Mouse (Mus musculus) testis, postnatal 14 days (tissue): ENCODE results near the gene Kif5c.

Experiments used
- DNase-seq: peaks from one replicate; pipeline ENCODE4 v3.0.0; 2021; ENCODE audit warnings: low spot score

Kif5c gene

DNA sequence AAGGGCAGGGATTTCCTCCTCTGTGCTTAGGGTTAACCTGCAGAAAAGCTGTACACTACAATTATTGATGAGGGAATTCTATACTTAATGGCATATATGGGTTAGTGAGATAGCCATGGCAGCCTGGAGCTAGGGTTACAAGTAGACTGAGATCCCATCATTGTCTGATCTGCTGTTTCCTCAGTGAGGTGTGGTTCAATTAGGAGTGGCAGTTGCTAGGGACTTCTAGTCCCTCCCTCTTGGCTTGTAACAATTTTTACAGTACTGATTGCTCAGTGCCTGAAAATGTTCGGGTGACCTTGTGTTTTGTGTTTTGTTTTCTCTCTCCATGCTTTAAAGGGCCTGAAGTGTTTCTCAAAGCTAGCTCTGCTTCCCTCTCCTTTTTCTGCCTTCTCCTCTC, 2.1 kb downstream of the Kif5c start:
- no peak for DNase-seq

- no peak for DNase-seq
Observed at GRCm38 (mm10) chr2:49625581-49625980, 6.5 kb downstream of the Kif5c start.

- no peak for DNase-seq
Observed at GRCm38 (mm10) chr2:49627611-49628010, 8.5 kb downstream of the Kif5c start.

- DNase-seq: no peak
Observed at GRCm38 (mm10) chr2:49628094-49628705, 9.1 kb downstream of the Kif5c start.

DNA sequence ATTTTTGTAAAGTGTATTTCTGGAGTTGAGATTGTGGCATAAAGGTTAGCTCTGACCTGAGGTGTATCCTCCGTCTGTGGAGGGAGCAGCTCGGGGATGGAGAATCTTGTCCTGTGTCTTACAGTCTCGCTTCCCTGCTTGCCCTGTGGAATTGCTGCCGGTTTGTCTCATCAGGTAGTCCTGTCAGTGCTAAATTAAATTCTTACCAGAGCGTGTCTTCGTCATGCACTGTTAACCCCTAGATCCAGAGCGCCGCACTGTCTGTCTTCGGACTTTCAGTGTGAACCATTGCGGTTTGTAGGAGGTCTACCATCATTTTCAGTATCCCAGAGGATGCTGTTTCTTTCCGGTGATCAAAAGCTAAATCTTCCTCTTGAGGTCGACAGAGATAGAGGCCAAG, 10.1 kb downstream of the Kif5c start:
- DNase-seq: no peak

DNA sequence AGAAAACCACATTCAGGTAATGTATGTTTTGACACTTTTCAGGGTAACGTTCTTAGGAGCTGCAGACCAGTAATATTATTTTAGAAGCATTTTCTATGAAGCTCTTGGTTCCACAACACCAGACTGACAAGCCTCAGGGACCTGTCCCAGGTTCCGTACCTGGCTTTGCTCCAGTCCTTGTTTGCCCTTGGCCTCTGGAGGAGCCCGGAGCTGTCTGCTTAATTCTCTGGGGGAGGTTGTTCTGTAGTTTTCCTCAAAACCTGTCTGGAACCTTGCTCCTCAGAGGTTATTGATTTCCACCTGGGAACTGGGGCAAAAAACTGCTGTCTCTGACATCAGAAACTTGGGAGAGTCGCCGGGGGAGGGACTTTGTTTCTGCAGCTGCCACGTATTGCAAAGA, 11.5 kb downstream of the Kif5c start:
- no peak for DNase-seq

GRCm38 (mm10) chr2:49633231-49633630, 14.1 kb downstream of the Kif5c start:
- DNase-seq: no peak

DNA sequence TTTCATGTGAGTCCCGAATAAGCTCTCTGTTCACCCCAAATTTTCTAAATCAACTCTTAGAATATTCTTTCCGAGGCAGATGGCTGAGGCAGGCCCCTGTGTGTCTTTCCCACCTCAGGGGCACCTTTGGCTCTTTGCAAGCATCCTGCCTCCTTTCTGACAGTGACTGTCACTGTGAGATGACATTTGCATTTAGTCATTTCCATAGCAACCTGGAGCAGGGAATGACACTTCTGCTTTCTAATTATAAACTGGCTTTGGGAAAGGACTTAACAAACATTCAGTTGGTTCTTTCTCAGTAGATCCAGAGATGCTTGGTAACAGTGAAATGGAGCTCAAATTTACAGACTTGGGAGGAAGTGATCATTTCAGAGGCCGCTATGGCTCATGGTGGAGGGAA, 23.7 kb downstream of the Kif5c start:
- DNase-seq: no peak

DNA sequence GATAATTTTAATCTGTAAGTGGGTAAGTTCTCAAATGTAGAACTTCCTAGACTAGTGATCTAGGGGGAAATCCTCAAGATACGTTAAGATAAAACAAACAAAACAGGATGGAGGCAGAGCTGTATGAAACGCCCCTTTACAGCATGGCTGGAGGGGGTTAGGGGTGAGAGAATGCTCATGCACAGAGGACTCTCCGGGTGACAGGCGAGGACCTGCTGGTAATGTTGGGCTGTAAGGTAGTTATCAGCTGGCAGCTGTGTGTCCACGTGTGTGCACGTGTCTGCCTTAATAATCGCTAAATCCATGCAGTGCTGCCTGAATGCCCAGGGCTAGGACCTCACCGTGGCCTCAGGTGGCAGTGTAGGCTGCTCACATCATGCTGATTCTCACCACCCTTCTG, 24.7 kb downstream of the Kif5c start:
- DNase-seq: no peak

DNA sequence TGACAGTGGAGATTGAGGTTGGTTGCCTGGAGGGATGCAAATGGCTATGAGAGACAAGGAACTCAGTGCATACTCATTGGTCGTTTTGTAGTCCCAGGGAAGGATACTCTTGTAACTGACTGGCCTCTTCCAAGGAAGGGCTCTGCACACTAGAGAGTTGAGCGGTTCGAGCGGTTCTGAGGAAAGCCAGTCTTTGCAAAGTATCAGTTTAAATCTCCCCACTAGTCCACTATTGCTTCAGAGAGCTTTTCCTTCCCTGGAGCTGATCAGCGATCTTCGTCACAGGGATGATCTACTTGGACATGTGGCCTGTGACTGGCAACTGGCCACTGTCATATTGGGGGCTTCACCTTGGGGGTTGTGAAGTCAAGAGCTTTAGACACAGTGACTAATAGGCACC, 28.5 kb downstream of the Kif5c start:
- no peak for DNase-seq

- no peak for DNase-seq
Observed at GRCm38 (mm10) chr2:49648344-49648743, 29.2 kb downstream of the Kif5c start.

DNA sequence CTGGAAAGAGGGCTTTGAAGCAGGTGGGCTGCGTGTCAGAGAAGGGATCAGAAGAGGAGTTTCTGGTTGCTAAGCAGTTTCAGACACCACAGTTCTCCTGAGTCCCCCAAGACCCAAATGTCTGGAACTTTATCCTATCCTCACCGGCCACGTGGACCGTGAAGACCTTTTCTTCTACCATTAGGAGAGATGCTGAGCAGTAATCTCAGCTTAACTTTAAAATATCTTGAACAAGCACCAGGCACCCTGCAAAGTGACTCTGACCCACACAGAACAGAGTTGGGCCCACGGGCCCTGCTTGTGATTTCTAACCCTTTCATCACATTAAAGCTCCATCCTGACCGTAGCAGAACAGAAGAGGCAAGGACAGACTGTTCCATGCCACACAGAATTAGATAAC, 29.7 kb downstream of the Kif5c start:
- DNase-seq: no peak

GRCm38 (mm10) chr2:49649211-49649610, 30.1 kb downstream of the Kif5c start:
- no peak for DNase-seq

- DNase-seq: no peak
Observed at GRCm38 (mm10) chr2:49651737-49652136, 32.6 kb downstream of the Kif5c start.

DNA sequence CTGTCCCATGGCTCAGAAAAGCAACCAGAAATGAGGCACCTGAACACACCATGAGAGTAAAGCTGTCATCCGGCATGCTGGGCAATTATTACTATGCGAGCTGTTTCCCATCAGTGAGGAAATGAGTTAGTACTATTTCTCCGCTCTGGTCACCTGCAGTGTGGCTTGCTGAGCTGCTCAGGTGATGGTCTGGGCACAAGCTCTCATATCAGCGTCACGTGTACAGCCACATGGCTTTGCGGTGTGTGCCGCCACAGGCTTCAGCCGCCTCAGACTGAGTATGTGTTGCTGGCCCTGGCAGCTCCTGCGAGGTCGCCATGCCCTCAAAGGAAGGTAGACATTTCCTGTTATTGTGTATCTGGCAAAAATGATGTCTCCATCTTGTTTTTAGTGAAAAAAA, 35.5 kb downstream of the Kif5c start:
- no peak for DNase-seq

DNA sequence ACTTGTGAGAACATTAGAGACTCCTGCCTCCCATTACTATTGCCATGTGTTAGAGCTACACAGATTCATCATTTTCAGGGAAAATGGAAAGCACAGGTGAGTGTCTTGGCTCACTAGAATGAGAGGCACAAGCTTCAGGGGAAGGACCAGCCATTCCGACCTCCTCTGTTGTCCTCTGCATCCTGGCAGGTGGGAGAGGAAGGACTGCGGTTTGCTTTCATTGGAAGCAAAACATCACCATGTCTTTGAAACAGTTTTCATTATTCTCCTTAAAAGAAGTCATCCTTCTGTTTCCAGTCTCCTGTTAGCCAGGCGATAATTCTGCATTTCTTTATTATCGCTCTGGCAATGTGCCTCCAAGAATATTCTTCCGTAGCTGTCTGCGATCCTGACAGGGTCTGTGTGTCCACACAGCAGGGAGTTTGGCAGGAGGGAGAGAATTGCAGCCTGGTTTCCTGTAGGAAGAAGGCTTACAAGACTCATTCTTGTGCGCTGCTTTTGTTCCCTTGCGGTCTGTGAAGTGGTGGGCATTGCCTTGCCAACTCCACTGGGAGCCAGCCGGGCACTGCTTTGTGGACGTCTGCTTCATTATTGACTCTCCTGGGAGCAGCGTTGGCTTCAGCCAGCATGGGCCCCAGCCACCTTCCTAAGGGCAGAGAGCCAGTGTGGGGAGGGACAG, 36.2 kb downstream of the Kif5c start:
- DNase-seq: no peak

DNA sequence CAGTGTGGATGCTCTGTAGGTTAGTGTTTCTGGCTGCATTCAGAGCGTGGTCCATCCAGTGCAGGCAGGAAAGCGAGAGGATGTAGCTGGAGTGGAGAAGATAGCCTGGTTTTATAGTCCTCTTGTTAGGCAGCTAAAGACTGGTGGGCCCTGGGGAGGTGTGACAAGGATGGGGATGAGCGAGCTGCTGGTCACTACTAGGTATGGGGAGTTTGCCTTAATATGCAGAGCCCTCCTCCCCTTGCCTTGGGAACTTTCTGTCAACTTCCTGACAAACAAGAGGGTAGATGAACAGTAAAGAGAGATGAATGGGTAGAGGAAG, 36.7 kb downstream of the Kif5c start:
- DNase-seq: no peak

- no peak for DNase-seq
Observed at GRCm38 (mm10) chr2:49656988-49657387, 37.9 kb downstream of the Kif5c start.

- no peak for DNase-seq
Observed at GRCm38 (mm10) chr2:49657666-49658065, 38.6 kb downstream of the Kif5c start.

DNA sequence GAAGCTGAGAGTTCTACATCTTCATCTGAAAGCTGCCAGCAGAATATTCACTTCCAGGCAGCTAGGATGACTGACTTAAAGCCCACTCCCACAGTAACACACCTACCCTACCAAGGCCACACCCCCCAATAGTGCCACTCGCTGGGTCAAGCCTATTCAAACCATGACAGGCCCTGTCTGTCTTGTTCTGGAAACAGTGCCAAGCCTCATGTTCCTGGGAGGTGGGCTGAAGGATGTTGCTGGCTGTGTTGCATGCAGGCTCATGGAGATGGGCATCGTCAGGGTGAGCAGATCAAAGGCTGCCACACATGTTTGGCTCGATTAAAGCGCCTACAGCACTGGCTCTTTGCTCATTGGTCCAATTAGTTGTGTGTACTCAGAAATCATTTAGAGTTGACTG, 39.9 kb downstream of the Kif5c start:
- DNase-seq: no peak

DNA sequence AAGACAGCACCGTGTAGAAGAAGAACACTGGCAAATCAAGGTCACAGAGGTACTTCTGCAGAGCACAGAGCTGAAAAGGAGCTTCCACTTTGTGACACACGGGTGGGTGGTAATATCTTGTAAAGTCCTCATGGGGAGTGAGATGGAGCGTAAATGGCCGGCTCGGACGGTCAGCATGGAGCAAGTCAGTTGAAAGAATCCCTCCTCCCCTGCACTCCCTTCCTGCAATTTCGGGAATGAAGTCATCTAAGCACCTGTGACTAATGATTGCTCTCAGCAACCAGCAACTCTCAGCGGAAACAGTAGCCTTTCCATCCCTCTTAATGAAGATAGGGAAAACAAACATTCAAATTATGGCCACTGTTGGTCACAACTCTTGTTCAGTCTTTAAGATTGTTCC, 40.9 kb downstream of the Kif5c start:
- DNase-seq: no peak

DNA sequence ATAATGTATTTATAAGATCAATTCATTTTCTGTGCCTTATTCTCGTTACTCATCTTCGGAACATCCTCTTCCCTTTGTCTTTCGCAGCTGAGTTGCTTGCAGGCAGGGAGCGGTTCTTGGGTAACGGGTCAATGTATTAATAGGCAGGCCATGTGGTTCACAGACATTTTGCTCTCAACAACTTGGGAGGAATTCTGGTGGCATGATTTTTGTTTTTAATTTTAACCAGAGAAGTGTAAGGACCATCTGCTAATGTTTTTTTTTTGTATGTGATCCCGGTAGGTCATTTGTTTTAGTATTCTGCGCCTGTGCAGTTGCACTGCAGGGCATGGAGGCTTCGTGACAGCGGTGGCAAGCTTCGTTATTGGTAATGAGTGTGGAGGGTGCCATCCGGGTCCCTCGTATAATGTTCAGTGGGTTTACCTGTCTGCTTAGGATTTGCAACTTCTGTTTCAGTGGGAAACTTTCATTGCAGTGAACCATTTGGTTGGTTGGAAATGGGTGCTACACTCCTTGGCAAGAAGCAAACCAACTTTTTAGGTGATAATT, 41.4 kb downstream of the Kif5c start:
- no peak for DNase-seq

GRCm38 (mm10) chr2:49661348-49661747, 42.2 kb downstream of the Kif5c start:
- no peak for DNase-seq

DNA sequence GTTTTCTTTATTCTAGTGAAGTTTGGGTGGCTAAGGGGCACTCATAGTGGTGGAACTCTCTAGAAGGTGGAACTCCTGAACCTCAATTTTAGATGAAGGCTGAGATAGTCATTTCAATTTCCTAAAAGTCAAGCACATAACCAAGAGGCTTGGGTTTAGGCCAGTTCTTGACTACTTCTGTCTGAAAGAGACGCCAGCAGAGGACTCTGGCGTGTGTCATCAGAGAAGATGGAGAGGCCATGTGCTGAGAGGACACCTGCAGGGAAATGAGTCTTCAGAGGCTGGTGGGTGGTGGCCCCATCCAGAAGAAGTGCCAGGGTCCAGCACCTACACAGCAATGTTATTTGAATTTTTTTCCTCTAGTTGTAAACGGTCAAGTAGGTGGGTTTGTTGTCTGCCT, 42.8 kb downstream of the Kif5c start:
- no peak for DNase-seq
